Mouse (Mus musculus) E14TG2a.4 (cell line): ENCODE data around the gene Relb.

Experiments used
- CTCF ChIP-seq: conservative IDR thresholded peaks from 2 replicates; pipeline ENCODE4 v1.5.1; 2014; ENCODE audit warnings: low read length
- NANOG ChIP-seq: IDR thresholded peaks from 2 replicates; pipeline ENCODE4 v1.6.1; 2014; ENCODE audit warnings: borderline replicate concordance, low read length, mixed read lengths
- POU5F1 ChIP-seq: IDR thresholded peaks from 2 replicates; pipeline ENCODE4 v1.6.1; 2014; ENCODE audit warnings: low read length, borderline replicate concordance

DNA sequence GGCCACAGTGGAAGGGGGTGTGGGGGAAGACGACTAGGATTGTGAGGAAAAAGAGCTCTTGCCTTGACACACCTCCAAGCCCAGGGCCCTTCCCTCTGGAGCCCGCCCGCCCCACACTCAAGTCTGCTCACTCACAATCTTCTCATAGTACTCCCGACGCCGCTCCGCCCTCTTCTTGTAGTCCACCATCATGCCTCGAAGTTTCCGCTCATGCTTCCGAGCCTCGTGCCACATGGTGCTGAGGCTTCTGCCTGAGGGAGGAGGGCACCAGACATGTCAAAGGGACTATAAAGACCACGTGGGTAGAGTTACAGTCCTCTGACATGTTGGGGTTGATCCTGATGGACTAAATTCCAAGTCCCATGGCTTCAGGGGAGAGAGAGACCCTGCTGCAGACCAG, 26.2 kb downstream of the Relb start:
- TF ChIP-seq CTCF = no peak
- TF ChIP-seq POU5F1 = no peak
- no peak for TF ChIP-seq NANOG
